Mouse (Mus musculus) kidney, adult 2 months (tissue): ENCODE measurements at regions not wholly inside any gene's neighbourhood (a gene's known extent, or its start where the extent isn't known, plus 50 kb on each side); places are given as distances from the start of the nearest gene placed in this dataset.

Experiments
- DNase-seq: peaks from one replicate; pipeline ENCODE4 v3.0.0; 2021
- H3K27ac ChIP-seq: fragments of 200-500 bp; 2 replicates; pipeline ENCODE4 v1.5.1; 2012; ENCODE audit warnings: low read depth, low read length, control low read depth, inconsistent platforms; ENCODE audit not compliant: insufficient read depth
- H3K27me3 ChIP-seq: fragments of 200-500 bp; replicated peaks from 2 replicates; pipeline ENCODE4 v1.6.1; 2012; ENCODE audit warnings: mild to moderate bottlenecking, moderate library complexity, low read length, inconsistent platforms; ENCODE audit not compliant: control insufficient read depth, insufficient read depth
- H3K36me3 ChIP-seq: fragments of 200-500 bp; 2 replicates; pipeline ENCODE4 v1.6.1; 2012; ENCODE audit warnings: mild to moderate bottlenecking, moderate library complexity, low read length, inconsistent platforms; ENCODE audit not compliant: control insufficient read depth, insufficient read depth
- H3K4me1 ChIP-seq: fragments of 200-500 bp; 2 replicates; pipeline ENCODE4 v1.6.1; 2011; ENCODE audit warnings: low read length; ENCODE audit not compliant: control insufficient read depth, insufficient read depth
- H3K4me3 ChIP-seq: fragments of 200-500 bp; 2 replicates; pipeline ENCODE4 v1.5.1; 2011; ENCODE audit warnings: mild to moderate bottlenecking, low read depth, low read length, control low read depth; ENCODE audit not compliant: insufficient read depth
- CTCF ChIP-seq: fragments of 200-500 bp; conservative IDR thresholded peaks from 2 replicates; pipeline ENCODE4 v1.5.1; 2011; ENCODE audit warnings: low read depth, mild to moderate bottlenecking, control low read depth, low read length, moderate library complexity, mixed read lengths; ENCODE audit not compliant: insufficient read depth, insufficient read length
- POLR2A ChIP-seq: fragments of 200-500 bp; IDR thresholded peaks from one replicate; pipeline ENCODE4 v1.6.1; 2011; ENCODE audit warnings: low read depth, low read length, control low read depth
- WGBS: fragments of 180-500 bp; shearing (Covaris S2); methylation state at CpG from one replicate; pipeline ENCODE4 v1.1.7; 2018; 5-methylcytosine and 5-hydroxymethylcytosine counted together

- no peaks in the 10 kb centered on the region for H3K27me3 ChIP-seq
- peak overlapping the region; percentile 73 for H3K27ac ChIP-seq
- no peaks in the 10 kb centered on the region for H3K36me3 ChIP-seq
- no peak for TF ChIP-seq CTCF
- no peak for TF ChIP-seq POLR2A
- peaks cover 10% of the 10 kb centered on the region for H3K4me1 ChIP-seq
- H3K4me3 ChIP-seq, result no peak overlapping the region
- WGBS, result 35% methylated on average over 13 of the region's 13 CpGs
- peak; percentile 61 for DNase-seq
Observed at GRCm38 (mm10) chr10:53434376-53435171, 54.8 kb upstream of the Cep85l start.

- Histone ChIP-seq H3K4me1 (peaks cover 8% of the 10 kb centered on the region), H3K4me3 (no peak overlapping the region), H3K27ac (no peak overlapping the region), H3K27me3 (no peaks in the 10 kb centered on the region), H3K36me3 (no peaks in the 10 kb centered on the region)
- 86% methylated on average over 2 of the region's 2 CpGs for WGBS
- no peak for DNase-seq
- TF ChIP-seq POLR2A (no peak), CTCF (no peak)
Observed at GRCm38 (mm10) chr10:53432794-53433193, 53.0 kb upstream of the Cep85l start.

GRCm38 (mm10) chr10:53429539-53430344, 50.0 kb upstream of the Cep85l start:
- 56% methylated on average over 7 of the region's 7 CpGs for WGBS
- DNase-seq, result peak; percentile 48
- no peak overlapping the region for H3K27ac ChIP-seq

More at GRCm38 (mm10) chr10:53429539-53430344, 50.0 kb upstream of the Cep85l start:
- Histone ChIP-seq H3K36me3 (no peaks in the 10 kb centered on the region), H3K4me3 (no peak overlapping the region), H3K4me1 (no peaks in the 10 kb centered on the region), H3K27me3 (no peaks in the 10 kb centered on the region)
- TF ChIP-seq POLR2A (no peak), CTCF (no peak)
